Mouse (Mus musculus) R1 (cell line): ENCODE results near the gene Nfkbia.

Experiments used
- DNase-seq: peaks from one replicate; pipeline ENCODE4 v3.0.0-alpha.2; 2018; ENCODE audit warnings: low read depth, low spot score

Gene Nfkbia

DNA sequence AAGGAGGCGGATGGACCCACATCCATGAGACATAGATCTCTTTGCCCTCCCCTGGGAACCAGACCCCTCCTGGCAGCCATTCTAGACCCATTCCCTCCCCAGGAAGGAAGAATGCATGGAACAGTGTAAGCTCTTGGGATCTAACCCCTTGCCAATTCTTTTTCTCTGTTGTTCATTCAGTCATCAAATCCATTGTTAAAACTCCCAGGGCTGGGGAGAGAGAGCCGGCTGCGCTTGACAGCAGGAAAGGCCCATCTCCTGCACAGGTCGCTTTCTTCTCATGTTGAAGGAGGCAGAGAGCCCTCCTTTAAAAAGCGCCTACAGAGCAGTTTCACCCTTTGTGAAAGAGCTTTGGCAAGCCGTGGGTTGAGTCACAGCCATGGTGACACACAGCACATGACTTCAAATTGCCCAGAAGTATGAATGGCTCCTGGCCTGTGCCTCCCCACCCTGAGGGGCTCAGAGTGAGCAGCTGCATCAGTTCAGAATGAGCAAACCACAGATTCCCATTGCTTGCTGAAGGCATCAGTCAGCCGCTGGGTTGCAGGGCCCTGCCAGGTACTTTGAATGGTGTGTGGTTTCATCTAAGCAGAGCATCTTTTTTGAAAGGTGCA is 26.3 kb downstream of the Nfkbia start:
- DNase-seq: no peak

DNA sequence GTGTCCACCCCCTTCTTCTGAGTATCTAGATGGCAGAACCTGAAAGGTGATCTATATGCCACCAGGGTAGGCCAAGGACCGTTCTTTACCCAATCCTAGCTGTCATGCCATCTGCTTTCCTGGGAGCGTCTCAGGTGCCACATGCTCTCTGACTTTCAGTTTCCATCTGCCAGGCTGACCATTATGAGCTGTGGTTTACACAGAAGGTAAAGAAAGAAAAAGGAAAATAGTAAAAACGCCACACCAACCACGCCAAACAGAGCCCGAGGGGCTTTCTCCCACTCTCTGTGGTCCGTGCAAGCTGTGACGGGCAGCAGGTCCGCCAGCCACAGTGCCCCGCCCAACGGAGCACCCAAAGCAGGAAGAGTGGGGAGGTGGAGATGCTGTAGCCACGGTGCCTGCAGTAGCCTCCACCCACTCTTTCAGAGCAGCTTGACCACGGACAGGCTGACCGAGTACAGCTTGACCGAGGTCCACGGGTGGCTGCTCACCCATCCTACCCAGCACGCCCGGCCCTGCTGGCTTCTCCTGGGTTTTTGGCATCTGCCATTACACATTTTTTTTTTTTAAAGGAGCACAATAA is 27.0 kb downstream of the Nfkbia start:
- no peak for DNase-seq

DNA sequence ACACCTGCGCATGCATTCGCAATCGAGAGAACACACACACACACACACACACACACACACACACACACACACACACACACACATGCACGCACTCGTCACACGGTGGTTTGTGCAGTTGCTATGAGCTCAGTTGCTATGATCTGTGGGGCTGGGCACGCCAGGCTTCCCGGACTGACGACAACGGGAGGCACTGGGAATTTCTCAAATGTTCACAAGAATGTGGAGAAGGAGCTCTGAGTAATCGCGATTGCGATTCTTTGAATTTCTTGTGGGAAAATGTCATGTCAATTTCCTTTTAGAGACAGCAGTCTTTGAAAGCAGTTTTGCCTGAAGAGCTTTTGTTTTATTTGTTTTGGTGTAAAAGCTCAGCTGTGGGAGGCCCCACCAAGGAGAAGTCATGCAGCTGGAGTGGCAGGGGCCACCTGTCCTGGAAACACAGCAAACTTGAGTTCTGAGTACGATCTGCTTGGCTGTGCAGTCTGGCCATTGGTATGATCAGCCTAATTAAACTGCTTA is 27.5 kb downstream of the Nfkbia start:
- no peak for DNase-seq

DNA sequence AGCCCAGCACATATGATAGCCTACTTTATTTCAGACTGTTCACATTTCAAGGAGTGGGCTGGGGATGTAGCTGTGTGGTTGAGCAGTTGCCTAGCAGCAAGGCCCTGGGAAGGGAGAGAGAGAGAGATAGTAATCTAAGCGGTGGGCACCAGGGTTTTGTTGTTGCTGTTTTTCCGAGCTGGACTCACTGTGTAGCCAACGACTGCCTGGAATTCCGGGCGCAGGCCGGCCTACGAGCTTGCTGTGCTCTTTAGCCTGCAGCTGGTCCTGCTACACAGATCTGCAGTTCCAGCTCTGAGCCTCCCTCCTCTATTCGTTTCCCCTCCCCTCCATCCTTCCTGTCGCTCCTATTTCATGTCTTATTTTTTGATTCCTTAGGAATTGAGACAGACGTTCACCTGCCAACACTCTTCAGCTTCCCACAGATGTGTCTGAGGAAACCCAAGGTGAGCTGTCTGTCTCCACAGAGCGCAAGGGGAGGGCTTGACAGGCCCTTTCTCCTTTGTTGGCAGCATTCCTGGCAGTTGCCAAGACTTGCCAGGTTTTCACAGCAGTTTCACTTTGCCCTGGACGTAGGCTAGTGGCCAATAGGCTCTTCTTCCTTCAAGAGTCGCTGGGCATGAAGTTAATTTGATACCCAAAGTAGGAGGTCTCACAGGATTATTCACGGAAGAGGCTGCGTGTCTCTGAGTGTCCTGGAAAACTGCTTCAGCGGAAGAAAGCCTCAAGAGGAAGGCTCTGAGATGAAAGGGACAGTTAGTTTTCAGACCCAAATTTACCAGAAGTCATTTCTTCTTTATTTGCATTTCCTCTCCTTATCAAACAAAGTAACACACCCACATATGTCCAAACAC is 28.2 kb downstream of the Nfkbia start:
- DNase-seq: no peak

DNA sequence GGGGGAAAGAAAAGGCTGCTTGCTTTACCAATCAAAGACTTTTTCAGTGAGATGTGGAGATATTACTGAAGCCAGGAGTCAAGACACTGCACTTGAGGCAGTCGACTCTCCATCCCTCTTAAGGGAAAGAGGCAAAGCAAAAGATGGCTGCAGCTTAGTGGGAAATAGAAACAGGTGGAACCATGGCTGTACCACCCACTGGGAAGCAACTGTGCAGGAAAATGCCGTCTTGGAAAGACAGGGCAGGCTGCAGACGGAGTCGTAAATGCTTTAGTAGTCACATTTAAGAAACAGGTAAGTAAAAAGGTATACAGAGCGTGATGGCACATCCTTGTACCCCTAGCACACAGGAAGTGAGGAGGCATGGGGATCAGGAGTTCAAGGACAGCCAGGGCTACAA is 29.4 kb downstream of the Nfkbia start:
- no peak for DNase-seq

DNA sequence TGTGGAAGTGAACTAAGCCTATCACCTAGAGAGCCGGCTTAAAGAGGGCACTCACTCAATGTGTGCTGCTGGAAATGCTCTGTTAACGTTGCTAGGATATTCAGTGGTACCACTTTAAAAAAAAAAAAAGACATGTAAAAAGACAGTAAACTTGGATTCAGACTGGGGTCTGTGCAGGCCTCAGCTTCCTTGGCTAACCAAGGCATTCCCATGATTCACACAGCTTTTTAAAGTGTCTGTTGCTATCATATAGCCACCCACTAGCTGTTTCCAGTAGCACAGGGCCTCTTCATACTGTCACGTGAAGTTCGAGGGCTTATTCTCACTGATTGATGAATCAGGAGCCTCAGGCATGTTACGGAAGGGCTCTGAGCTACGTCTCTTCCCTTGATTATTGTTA is 30.0 kb downstream of the Nfkbia start:
- DNase-seq: no peak

DNA sequence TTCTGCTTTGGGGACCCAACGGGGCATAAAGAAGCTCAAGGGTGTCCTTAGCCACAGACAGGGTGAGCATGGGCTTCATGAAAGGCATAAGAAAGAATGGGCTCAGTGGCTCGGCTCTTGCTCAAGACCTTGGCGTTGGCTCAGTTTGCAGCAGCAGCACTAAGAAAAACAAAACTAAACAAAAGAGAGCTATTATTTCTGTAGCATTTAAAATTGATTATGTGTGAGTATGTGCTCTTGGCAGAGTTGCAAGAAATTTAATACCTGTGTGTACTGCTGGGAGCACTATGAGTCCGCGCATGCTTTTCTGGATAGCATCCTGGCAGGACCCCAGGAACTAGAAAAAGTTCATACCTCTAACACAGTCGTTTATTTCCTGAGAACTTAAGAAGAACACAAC is 30.7 kb downstream of the Nfkbia start:
- DNase-seq: no peak

DNA sequence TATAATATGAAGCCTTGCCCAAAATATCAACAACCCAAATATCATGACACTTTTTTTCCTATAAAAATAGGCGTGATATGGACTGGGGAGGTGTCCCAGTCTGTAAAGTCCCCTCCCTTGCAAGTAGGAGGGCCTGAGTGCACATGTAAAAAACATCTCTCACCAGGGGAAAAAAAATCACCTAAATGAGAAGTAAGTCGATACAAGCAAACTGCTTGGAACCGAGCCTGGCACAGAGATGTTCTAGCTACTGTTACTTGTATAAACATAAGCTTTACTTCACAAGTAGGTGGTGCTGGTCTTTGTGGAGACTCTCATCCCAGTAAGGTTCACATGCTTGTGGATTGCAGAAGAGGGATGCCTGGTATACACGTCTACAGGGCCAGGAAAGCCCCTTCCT is 31.5 kb downstream of the Nfkbia start:
- no peak for DNase-seq

DNA sequence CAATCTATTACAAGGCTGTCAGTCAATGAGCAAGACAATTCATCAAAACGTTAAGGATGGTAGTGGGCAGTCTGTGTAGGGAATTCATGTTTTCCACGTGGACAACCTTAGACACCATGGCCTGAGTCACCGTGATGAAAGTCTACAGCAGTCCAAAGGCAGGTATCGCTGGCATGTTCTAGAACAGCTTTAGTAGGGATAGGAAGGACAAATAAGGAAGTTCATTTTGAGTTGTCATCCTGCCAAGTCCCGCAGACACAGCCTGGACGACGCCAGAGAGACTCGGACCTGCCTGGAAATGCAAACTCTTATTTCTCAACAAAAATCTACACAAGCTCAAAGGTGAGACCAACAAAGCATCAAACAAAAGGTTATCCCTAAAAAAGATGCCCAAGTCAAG is 32.7 kb downstream of the Nfkbia start:
- DNase-seq: no peak

DNA sequence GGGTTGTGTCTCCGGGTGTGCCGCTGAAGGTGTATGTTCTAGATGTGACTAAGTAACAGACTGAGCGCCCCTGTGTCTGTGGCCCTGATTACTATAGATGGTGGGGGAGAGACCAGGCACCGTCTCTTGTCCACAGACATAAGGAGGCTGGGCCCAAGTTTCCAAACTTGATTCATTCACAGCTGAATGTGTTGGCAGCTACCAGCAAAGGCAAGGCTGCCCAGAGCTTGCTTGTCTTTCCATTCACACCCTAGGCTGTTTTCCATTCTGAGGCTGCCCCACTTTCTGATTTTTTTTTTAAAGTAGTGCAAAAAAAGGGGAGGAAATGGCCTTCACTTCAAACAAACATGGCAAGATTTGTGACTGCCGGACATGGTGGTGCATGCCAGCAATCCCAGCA is 35.6 kb downstream of the Nfkbia start:
- DNase-seq: no peak

DNA sequence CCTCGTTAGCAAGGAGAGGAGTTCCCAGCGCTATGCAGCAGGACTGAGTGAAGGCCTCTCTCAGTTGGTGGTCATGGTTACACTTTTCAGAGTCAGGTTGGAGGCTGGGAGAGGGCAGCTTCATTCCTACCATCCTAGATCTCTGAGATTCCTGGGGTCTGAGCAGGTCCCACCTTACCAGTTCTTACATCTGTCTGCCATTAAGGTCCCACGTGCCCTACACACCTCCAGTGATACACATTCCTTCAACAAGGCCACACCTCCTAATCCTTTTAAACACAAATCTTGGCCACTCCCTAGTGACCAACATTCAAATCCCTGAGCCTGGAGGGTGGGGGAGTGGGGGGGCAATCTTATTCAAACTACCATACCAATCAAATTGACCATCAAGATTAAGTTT is 36.3 kb downstream of the Nfkbia start:
- DNase-seq: peak; percentile 89

DNA sequence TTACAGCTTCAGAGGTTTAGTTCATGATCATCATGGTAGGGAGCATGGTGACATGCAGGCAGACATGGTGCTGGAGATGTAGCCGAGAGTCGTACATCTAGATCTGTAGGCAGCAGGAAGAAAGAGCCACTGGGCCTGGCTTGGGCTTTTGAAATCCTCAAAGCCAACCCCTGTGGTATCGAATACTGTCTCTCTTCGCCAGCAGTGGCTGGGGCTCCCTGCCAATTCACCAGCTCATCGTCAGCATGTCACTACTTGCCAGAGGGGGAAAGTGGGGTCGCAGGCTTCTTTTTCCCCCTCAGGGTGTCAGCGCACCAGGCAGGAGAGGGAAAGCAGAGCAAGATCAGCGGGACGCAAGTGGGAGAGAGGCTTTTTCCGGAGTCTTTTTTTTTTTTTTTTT is 37.2 kb downstream of the Nfkbia start:
- no peak for DNase-seq

DNA sequence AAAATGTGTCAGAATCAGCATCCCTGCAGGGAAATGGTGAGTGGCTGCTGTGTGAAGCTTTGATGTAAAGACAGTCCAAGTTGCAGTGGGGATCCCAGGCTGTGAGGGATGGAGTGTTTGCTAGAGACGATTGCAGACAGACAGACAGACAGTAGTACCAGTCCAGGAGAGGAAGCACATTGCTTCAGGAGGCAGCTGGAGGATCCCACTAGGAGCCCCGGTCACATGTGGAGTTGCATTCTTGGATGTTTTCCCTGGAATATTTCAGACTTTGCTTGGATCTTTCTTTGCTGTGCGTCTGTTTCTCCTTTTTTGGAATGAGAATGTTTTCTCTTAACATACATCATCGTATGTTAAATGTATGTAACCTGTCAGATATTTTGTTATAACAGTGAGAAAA is 38.5 kb downstream of the Nfkbia start:
- no peak for DNase-seq

DNA sequence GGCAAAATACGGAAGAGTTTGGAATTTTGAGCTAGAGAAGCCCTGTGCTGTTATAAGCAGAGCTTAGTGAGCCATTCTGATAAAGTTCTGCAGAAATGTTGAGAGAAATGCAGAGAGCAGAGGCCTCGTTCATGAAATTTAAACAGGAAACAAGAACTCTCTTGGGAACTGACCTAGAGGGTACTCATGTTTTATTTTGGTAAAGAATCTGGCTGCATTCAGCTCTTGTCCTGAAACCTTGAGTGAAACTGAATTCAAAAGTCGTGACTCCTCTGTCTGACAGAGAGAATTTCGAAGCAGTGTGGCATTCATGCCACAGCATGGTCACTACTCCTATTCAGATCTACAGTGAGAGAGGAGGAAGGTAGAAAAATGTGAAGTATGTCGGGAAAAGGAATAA is 39.6 kb downstream of the Nfkbia start:
- DNase-seq: no peak

DNA sequence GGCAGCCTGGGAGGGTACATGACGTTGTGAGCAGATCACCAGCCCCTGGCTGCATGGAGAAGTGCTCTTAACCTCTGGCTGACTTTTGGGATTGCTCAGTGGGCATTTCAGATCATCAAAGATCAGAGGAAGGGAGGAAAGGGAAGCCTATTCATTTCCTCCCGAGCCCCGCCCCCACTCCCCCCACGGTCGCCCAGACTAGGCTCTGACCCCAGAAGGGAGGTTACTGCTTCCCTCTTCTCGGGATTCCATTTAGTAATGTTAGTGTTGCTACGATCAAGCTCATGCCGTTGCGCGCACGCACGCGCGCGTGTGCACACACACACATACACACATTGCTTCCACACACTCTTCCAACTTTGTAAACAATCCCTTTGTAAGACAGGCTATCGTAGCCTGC is 42.0 kb downstream of the Nfkbia start:
- DNase-seq: no peak

DNA sequence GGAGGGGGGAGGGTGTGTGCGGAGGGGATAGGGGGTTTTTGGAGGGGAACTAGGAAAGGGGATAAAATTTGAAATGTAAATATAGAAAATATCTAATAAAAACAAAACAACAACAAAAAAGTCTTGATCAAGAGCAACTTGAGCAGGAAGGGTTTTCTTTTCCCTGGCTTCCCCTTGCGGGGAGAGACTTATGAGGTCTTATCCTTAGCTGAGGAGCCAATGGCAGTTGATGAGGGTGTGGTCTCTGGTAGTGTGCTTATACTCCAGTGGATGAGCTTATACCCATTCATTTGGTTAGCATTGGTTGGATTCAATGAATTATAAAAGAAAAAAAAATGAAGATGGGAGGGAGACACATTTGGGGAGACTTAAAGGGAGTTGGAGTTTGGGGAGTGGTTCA is 43.4 kb downstream of the Nfkbia start:
- DNase-seq: no peak

DNA sequence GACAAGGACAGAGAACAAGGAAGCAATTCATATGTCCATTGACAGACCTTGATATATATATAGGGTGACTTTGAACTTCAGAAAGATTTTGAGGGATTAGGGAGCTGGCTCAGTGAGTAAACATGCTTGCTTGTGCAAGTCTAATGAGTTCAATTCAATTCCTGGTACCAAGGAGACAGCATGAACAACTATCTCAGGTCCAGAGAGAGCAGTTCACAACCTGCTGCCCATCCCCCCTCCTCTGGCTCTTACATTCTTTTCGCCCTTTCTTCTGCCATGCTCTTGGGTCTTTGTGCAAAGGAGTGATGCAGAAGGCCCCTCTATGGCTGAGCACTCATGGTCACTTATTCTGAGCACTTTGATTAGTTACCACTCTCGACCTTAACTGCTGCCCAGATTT is 44.0 kb downstream of the Nfkbia start:
- DNase-seq: no peak

DNA sequence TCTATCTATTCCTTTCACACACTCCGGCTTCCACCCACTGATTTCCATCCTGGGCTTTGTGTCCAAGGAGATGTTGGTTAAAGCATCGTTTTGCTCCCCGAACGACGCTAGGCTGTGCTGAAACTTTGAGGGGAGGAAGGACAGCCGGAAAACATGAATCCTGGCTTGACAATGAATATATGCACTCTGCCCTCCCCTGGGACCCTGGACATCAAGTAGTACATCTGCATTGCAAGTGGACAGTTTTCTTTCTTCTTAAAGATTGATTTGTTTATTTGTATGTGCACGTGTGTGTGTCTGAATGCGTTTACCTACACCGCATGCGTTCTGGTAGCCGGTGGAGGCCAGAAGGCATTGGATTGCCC is 45.1 kb downstream of the Nfkbia start:
- no peak for DNase-seq

DNA sequence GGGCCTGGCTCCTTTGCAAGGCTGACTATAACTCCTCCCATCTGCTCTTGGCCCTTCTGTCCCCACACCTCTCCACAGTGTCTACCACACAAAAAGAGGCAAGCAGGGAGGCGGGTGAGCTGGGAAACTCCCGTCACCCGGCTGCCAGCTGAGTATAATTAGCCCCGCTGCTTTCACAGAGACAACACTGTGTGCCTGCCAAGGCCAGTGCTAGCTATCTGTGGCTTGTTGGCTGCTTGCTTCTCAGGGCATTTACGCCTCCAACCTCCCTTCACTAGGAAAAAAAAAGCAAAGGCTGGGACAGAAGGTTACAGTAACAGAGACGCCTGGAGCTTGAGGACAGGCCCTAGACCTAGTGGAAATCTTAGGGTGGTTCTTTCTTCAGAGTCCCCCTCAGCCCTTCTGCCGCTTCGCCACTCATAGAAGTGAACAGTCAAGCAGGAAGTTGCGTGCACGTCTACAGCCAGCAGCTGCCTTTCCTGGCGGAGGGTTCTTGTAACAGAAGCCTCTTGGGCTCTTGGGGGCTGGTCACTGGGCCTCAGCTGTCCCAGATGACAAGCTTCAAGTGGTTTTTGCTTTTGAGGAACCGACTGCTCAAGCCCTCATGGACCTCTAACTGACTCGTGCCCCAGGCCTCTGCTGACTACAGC is 45.6 kb downstream of the Nfkbia start:
- DNase-seq: peak; percentile 66

DNA sequence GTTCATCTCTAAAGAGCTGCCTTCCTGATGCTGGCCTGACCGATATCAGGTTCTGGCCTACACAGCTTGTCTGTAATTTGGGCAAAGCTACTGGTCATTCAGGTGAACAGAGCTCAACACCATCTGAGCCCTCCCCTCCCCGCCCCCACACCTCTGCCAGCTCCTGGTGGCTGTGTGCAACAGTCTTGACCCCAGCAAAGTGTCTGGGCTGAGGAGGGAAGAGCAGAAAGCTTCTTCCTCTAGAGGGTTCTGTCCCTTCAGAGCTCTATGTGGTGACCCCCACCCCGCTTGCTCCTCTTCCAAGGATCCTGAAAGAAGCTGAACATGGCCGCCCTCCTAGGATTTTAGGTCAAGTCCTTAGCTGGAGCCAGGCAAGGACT is 46.1 kb downstream of the Nfkbia start:
- DNase-seq: no peak

DNA sequence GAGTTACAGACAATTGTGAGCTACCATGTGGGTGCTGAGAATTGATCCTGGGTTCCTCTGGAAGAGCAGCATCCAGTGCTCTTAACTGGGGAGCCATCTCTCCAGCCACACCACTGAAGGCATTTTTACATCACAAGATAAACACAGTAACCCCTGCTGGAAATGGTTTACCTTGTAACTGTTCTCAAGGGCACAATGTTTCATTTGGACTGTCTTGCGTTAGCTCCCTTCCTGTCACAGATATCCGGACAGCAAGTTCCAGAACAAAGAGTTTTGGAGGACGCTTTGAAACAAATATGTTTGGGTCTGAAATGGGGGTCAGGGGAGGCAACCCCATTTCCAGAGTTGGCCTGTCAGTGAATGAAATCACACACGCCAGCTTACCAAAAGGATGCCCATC is 46.9 kb downstream of the Nfkbia start:
- DNase-seq: no peak

DNA sequence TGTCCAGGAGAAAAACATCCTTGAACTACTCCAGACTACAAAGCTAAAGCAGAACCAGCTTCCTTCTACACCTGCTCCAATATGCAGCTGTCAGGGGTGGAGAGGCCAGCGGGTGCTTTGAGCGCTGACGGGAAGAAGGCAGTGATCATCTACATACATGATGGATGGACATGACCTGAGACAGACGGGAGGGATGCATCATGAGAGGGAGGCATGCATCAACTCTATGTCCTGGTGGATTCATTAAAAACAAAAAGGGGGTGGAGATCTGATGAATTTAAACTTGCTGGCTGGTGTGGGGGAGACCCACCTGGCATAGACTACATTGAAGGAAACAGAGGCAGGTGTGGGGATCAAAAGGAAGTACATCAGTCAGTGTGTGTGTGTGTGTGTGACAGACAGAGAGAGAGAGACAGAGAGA is 48.4 kb downstream of the Nfkbia start:
- no peak for DNase-seq
